Mouse (Mus musculus) urinary bladder, adult 2 months (tissue): ENCODE data around the gene Wnt10b. TPM values are rescaled to one million over a fixed set of nuclear protein-coding genes. Genes with fewer than 3 reads are reported as not detected.
A peak's percentile ranks its signal among the peaks of the same experiment; 100 is the strongest.
"Not testable (repeated sequence)": the region's sequence is repeated elsewhere in the genome, so short reads cannot be mapped to it uniquely, and the experiment has no call there.

Experiments
- DNase-seq: peaks from one replicate; pipeline ENCODE4 v3.0.0; 2022; ENCODE audit warnings: low spot score
- polyA plus RNA-seq: library from polyadenylated mRNA; depleted of rRNA; stranded (reverse); fragments of >200 nt; gene quantifications from 2 replicates; pipeline ENCODE4 v1.2.3, GENCODE M21; 2012

The Wnt10b gene
- polyA plus RNA-seq, 1 experiment, result 6.8 TPM

DNA sequence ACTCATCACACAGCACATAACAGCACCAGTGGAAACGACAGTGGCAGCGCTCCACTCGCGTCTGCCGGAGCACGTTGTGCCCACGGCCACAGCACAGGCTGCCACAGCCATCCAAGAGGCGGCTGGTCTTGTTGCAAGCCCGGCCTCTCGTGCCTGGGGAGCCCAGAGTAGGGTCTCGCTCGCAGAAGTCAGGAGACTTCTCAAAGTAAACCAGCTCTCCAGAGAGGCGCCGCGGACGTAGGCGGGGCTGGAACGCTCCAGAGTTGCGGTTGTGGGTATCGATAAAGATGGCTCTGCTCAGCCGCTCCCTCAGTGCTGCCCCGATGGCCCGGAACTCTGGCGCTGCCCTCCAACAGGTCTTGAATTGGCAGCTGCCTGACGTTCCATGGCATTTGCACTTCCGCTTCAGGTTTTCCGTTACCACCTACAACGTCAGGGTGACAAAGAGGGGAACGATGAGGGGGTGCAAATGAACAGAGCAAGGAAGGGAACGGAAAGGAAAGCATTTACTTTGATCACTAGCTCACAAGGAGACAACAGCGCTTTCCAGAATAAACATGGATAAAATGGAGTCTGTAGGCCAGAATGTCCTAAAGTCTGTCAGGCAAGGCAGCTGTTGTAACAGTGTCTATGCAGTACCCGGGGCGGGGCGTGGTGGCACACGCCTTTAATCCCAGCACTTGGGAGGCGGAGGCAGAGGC lies 5.3 kb downstream of the Wnt10b start:
- no peak for DNase-seq

DNA sequence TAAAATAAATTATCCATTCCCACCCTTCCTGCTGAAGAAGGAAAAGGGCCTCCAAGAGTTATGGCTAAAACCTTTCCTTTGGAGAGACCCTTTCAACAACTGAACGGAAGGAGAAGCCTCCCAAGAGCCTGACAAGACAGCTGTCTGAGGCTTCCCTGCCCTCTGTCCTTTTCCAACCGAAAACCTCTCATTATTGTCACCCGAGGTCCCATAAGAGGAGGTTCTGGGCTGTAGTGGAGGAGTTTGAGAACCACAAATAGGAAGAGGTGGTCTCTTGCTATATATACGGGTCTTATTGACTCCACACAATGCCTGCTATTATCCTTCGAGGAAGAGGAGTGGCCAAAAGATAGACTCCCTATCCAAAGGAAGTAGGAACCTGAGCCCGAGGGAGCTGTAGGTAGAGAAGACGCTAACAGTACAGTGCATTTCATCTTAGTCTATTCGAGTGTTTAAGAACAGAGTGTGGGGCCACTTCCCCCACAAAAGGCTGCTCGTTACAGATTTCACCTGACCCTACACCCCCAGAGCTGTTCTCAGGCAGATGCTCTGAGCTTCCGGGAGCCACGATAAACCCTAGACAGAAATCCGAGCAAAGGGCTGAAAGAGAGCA lies 6.0 kb downstream of the Wnt10b start:
- DNase-seq, result no peak

DNA sequence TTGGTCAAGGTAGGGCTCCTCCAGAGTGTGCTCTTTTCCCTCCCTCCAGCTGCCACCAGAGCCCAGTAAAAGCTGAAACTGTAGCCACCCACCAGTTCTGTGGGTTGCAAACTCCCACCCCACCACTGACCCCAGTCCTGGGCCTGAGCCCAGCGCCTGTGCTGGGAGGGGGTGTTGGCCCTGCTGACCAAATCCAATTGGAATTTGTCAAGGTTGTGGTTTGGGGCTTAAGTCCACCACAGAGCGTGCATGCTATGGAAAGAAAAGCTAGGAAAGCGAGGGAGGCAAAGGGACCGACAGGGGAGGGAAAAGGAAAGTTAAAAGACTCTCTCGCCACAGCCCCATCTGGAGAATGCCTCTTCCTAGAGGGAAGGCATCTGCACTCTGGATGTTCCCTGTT lies 9.7 kb downstream of the Wnt10b start:
- DNase-seq, result no peak

DNA sequence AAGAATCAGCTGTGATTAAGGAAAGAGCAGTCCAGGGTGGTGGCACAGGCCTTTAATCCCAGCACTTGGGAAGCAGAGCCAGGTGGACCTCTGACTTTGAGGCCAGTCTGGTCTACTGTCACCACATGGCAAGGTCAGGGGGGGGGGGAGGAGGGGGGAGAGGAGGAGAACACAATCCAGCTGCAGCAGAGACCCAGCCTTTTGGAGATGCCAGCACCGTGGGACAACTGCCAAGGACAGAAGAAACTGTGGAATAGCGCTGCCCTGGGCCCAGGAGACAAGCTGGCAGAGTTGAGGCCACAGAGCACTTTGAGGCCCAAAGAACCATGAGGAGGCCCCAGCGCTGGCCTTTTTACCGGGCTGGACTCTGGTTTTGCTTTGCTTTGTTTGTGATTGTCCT lies 12.0 kb downstream of the Wnt10b start:
- DNase-seq, result no peak

DNA sequence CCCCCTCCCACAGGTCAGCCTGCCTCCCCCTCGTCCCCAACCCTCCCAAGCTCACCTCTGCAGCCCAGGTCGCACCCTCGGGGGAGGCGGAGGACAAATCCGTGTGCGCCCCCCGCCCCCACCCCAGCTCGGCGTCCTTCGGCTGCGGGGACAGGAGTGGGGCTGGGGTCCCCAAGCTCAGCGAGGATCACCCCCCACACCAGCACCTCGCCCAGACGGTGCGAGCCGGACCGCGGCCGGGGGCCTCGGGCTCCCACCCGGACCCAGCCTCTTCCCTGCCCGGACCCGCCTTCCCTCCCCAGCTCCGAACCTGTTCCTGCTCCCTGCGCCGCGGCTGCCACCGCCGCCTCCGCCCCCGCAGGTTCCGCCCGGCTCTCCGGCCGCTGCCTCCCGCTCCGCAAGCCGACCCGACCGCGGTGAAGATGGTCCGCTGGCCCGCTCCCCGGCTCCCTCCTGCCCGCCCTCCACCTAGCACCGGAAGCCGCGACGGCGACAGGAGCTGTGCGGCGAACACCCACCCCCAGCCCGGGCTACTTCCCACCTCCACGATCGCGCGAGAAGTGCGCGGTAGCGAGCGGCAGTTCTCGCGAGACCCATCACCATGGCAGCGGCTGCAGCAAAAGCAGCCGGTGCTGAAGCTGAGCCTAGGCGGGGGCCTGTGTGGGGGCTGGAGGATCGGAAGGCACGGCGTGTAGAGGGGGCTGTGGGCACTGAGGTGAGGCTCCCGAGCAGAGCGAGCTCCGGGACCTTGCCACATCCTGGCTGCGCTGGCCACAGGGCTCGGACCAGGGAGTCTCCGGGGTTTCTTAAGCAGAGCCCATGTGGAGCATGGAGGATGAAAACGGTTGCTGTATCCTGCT lies 15.1 kb downstream of the Wnt10b start, which contains the start of gene Arf3:
TSS of gene Arf3 (minus strand) at position 545 of the 860 bp plus-strand sequence.
- peak; percentile 98 for DNase-seq

DNA sequence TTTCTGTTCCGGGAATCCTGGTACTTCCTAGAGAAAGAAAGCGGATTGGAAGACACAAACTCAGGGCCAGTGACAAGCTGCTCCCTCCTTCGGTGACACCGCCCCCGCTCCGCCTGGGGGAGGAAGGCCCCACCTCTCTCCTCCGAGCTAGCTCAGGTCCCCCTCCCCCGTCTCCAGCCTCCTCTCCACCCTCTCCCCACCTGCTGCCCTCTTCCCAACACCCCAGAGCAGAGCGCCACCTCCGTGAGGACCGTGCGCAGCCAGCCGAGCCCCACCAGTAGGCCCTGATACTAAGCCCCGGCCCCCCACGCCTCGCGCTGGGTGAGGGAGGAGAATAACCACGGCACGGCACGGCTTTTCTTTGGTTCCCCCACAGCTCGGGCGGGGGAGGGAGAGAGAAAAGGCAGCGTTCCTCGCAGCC lies 15.7 kb downstream of the Wnt10b start:
- DNase-seq, result peak; percentile 54

DNA sequence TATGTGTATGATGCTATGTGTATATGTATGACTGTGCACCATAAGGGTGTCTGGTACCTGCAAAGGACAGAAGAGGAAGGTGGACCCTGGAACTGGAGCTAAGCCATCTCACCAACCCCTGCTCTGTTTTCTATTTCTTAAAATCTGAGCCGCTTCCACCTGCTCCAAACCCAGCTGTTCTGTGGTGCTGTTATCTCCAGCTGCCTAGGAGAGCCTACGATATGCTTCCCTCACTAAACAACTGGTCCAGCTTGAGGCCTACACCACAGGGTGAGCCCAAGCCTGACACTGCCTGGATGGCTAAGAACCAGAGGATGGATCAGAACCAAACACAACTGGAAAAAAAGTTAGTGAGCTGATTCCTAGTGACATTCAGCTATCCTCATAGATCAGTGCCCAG lies 23.8 kb downstream of the Wnt10b start:
- no peak for DNase-seq

DNA sequence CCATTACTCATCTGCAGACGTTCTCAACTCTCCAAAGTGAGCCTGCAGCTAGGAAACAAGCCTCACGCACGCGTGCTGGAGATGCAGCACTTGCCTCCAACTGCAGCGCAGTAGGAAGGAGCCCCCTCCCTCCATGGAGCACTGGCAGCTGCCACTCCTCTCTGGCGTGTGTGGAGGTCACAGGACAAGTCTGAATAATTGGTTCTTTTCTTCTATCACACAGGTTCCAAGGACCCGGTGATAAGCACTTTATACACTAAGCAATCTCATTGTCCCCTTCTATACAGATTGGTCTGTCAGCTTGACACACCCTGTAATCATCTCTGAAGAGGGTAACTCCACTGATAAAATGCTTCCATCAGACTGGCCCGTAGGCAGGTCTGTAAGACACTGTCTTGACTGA lies 24.9 kb downstream of the Wnt10b start:
- DNase-seq, result no peak

DNA sequence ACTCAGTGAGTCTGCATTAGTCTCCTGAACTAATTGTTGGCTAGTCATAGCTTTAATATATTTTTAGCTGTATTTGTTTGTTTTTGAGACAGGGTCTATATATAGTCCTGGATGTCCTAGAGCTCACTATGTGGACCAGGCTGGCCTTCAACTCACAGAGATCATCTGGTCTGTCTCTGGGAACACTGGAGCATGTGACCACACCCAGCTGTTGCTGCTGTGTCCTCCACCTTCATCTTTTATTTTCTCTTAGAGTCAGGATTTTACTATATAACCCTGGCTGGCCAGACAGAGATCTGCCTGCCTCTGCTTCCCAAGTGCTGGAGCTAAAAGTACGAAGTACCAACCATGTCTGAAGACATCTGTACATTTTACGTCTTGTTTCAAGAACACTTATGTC lies 28.9 kb downstream of the Wnt10b start:
- no peak for DNase-seq

DNA sequence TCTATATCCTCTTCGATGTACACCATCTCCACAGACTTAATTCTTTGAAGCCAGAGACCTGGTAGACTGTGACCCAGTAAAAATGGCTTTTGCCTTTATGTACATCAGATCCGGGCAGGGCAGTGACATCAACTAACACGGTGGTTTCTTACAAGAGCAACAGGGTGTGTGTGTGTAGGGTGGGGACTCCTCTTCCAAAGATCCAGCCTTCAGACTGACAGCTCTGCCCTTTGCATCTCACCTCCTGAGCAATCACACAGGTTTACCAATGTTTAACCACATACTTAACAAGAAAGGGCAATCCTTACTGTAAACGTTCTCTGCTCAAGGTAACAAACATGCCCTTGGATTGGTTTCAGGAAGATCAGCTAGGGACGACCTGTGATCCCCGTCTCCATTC lies 30.7 kb downstream of the Wnt10b start:
- no peak for DNase-seq

DNA sequence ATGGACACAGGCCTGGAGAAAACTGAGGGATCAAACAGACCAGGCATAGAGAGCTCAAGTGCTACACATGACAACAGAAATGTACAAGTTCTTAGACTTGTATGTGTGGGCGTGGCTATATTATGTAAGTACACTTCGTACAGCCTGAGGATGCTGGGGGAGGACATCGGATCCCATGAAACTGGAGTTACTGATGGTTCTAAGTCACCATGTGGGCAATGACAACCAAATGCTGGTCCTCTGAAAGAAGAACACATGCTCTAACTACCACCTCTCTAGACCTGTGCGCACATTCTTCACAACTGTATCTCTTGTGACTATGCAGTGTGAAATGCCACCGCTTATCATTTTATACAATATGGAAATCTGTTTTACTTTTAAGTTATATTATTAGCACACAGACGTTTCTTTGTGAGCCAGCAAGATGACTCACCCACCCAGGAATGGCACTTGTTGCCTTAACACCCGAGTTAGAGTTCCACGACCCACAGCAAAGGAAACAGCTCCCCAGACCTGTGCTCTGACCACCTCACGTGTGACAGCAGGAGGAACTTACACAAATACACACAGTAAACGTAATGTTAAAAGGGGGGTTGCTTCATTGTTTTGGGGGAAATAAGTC lies 31.5 kb downstream of the Wnt10b start:
- DNase-seq, result no peak

DNA sequence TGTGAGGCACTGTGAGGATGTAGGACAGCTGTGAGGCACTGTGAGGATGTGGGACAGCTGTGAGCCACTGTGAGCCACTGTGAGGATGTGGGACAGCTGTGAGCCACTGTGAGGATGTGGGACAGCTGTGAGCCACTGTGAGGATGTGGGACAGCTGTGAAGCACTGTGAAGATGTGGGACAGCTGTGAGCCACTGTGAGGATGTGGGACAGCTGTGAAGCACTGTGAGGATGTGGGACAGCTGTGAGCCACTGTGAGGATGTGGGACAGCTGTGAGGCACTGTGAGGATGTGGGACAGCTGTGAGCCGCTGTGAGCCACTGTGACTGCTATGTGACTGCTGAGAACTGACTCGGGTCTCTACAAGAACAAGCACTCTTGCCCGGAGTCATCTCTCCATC lies 34.1 kb downstream of the Wnt10b start:
- not testable (repeated sequence) for DNase-seq

DNA sequence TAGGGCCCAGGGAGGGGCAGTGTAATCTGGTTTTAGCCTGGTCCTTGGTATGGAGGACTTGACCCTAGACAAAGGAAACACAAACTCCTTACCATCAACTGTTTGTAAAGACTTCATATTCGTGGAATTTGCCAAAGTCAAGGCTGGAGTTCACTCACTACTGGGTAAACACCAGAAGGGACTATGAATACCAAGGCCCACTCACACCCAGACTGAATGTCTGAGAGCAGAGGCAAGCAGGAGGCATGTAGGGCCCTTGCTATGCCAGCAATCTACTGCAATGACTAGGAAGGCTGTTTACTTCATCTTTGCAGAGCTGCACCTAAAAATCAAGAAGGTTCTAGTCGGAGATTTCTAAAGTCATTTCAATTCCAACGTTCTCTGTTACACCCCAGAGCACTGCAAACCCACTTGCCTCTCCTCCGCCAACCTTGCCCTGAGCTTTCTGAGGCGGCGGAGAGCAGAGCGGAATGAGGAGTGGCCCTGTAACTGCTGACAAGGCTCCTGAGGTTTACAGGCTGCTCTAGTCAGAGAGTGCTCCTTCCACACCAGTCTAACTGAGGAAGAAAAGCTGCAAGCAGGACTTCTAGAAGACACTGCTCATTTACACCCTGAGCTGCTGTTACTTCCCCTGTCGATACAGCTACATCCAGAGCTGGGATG lies 35.1 kb downstream of the Wnt10b start:
- no peak for DNase-seq

DNA sequence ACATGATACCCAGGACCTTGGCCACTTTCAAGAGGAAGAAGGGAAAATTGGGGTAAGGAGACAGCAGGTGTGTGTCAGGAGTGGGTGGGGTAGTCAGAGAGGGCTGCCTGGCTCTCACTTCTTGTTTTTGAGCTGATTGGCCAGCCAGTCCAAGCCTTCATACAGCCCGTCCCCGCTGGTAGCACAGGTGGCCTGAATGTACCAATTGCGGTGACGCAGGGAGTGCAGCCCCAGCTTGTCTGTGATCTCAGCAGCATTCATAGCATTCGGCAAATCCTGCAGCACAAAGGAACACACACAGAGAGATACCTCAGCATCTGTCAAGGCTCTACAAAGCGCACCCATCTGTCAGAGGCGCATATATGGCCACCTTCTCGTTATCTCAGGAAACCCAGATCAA lies 37.7 kb downstream of the Wnt10b start:
- DNase-seq, result no peak

DNA sequence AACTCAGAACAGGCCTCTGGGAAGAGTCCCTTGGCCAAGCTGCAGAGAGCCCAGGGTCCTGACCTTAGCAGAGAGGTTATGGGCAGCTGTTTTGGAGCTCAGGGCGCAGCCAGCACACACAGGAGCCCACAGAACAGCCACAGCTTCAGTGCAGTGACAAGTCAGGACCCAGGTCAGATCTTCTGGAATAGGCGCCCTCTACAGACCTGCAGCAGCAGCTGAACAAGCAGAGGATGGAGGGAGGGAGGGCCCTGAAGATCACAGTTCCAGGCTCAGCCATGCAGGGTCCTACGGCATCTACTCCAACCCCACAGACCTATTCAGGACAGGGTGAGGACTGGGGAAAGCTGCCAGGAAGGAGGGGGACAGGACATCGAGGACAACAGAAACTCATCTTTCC lies 39.2 kb downstream of the Wnt10b start:
- DNase-seq, result no peak

DNA sequence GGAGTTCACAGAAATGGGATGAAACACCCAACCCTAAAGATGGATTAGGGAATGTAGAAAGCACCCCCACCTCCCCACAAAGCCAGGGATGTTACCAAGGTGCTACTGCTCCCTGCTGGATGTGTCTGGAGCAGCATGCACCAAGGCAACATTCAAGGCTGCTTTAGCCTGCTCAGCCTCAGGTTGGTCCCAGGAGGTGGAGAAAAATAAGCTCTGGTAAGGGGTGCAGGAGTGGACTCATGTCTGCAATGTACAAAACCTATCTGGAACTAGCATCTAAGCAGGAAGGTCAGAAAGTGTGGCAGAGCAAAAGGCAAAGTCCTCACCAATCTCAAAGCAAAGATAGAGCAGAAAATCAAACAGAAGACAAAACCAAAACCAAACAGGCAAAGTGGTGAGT lies 40.1 kb downstream of the Wnt10b start:
- no peak for DNase-seq

DNA sequence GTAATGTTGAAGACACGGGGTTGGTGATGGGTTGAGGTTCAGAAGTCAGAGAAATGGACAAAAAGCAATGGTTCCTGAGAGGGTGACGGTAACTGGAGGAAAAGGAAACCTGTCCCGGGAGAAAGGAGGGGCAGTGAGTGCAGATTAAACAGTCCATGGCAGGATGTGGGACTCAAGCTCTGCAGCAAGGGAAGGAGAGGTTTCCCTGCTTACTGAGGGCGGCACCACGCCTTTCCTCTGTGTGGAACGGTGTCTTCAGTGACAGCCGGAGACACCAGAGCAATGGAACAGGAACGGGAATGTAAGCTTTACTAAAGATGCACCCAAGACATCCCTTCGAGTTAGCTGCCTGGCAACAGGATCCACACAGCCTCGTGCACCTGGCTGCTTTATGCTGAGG lies 41.4 kb downstream of the Wnt10b start:
- DNase-seq, result no peak

DNA sequence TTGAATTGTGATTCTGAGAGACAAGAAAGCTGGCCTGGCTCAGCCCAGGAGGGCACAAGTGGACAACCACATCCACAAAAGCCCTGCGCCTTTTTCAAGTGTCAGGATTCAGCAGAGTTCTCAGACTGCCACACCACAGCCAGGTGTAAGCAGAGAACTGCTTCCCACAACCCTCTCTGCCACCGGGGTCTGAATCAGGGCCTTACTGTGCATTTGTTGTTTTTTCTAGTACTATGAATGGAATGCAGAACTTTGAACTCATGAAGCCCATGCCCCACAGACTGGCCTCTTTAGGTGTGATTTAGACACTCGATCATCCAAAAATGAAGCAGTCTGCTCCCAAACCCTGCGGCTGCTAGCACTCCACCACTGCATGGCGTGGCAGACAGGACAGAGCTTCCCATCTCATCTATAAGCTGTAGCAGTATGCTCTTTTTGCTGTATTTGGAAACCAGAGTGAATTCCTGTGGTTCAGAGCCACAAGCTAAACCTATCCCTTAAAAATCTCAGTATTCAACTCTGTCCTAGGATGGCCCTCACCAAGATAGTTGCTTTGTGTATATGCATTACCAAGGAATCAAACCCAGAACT lies 43.9 kb downstream of the Wnt10b start:
- no peak for DNase-seq

DNA sequence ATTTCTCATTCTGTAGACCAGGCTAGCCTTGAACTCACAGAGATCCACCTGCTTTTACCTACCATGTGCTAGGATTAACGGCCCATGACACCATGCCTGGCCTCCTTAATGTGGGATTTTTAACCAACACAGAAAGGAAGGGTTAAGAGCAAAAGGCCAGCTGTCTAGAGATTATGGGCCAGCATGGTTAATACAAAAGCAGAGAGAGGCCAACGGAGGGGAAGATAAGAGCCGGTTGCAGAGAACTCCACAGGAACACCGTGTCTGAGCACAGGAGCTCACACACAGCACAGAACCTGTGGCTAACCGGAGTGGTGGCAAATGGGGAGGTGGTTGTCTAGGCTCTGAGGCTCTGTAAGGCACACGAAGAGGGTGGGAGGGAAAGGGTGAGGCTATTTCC lies 44.6 kb downstream of the Wnt10b start:
- DNase-seq, result no peak

DNA sequence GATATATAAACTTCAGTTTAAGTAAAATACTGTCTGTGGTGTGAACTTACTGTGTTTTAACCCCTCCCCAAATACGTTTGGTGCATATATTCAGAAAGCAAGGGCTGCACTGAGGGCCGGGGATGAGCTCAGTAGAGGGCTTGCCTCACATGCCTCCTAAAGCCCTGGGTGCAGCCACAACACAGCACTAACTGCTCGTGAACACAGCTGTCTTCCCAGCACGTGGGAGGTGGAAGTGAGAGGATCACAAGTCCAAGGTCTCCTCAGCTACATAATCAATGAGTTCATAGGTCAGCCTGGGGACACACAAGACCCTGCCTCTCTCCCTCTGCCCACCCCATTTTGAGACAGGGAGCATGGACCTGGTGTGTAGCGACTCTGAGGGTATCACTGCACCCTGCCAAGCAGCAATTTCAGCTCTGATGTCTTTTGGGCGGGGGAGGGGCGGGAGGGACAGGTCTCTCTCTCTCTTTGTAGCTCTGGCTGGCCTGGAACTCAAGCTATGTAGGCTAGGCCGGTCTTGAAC lies 45.9 kb downstream of the Wnt10b start:
- no peak for DNase-seq

DNA sequence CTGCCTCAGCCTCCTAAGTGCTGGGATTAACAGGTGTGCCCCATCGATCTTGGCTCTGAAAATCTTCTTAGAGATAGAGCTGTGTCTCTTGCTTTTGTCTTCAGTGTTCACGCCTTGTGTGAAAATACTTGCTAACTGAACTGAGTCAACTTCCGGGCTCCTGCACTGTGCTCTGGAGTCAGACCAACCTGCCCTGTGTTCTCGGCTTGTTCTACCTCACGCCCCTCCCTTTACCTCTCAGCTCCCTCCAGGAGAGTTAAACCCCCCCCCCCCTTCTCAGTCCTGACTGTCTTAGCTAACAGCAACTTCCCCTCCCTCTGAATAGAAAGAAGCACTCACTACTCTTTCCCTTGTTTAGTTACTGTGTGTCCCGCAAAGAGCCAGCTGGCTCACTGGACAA lies 47.2 kb downstream of the Wnt10b start:
- no peak for DNase-seq
